Mouse (Mus musculus) retina, embryonic 14.5 days (tissue): Measurements from ENCODE around the gene Clip1.

Source experiments
- DNase-seq: peaks from one replicate; pipeline ENCODE4 v3.0.0-alpha.2; 2015; ENCODE audit warnings: low spot score

Clip1 gene

GRCm38 (mm10) chr5:123602174-123602573 is 82.2 kb downstream of the Clip1 start:
- DNase-seq, result no peak

DNA sequence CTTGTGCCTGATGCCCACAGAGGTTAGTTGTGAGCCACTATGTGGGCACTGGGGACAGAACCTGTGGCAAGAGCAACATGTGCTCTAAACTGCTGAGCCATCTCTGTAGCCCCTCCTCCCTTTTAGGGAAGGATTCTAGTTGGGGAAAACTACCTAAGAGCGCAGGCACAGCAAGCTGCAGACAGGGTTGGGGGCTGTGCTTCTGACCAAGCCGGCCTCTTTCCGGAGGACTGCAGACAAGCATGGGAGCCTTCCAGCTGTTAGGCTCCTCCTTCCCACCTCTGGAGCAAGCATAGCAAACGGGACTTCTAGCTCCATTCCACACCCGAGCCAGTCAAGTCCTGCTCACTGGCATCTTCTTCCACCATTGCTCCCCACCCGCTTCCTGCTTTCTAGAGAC is 85.1 kb downstream of the Clip1 start:
- DNase-seq, result no peak

GRCm38 (mm10) chr5:123593622-123594280 is 90.7 kb downstream of the Clip1 start:
- no peak for DNase-seq

GRCm38 (mm10) chr5:123580043-123580442 is 104.4 kb downstream of the Clip1 start:
- DNase-seq, result no peak

DNA sequence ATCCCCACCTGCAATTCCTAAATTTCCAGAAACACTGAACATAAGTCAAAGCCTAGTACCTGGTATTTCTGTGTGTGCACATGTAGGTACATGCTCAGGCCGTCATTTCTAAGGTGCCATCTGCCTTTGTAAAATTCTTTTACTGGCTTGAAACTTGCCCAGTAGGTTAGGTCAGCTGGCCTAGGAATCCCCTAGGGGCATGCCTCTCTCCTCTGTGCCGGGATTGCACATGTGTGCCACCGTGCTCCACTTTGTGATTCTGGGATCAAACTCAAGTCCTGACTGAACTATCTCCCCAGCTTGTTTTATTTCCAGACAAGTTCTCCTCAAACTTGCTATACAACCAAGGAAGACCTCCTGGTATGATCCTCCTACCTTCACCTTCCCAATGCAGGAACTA is 107.7 kb downstream of the Clip1 start:
- DNase-seq, result no peak

- no peak for DNase-seq
Observed at GRCm38 (mm10) chr5:123573362-123573761, 111.1 kb downstream of the Clip1 start.

- peak; percentile 98 for DNase-seq
Observed at GRCm38 (mm10) chr5:123572357-123573186, 111.8 kb downstream of the Clip1 start, which contains the start of gene Vps33a. Vps33a (minus strand) TSS chr5:123573038.

- no peak for DNase-seq
Observed at GRCm38 (mm10) chr5:123561128-123561527, 123.3 kb downstream of the Clip1 start.

GRCm38 (mm10) chr5:123559588-123559987 is 124.8 kb downstream of the Clip1 start:
- DNase-seq, result no peak

- no peak for DNase-seq
Observed at GRCm38 (mm10) chr5:123556451-123556850, 128.0 kb downstream of the Clip1 start.

- DNase-seq, result no peak
Observed at GRCm38 (mm10) chr5:123555693-123556092, 128.7 kb downstream of the Clip1 start.

DNA sequence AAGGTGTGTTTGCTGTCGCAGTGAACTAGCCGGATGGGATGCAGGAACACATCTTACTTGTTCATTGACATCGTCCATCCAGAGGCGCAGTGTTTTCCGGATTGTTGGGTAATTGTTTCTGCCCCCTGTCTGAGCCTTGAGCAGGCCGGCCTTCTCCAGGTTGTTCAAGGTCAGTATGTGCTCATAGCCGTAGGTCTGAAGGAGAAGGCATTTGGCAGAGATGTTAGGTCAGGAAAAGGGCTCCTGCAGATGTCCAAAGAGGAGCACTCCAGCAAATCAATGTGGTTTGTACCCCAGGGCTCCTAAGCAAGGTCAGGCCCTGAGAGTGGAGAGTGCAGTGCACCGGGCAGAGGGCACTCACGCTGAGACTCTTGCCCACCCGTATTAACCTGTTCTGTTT is 150.6 kb downstream of the Clip1 start:
- DNase-seq, result no peak

DNA sequence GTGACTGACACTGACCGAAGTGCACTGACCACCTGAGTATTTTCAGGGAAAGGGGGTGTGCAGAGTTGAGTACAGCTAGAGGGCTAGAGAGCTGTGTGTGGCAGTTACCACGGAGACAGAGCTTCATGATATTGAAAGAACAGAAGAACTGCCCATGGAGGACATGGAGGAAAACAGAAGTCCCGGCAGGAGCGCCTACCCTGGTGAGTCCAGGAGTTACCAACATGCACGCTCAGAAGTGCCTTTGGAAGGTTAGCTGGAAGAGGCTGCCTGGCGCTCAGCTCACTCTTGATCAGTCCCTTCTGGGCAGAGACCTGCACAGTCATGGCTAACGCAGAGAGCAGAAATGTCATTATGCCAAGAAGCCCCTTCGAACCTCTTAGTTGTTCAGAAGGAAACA is 154.4 kb downstream of the Clip1 start:
- DNase-seq, result no peak

DNA sequence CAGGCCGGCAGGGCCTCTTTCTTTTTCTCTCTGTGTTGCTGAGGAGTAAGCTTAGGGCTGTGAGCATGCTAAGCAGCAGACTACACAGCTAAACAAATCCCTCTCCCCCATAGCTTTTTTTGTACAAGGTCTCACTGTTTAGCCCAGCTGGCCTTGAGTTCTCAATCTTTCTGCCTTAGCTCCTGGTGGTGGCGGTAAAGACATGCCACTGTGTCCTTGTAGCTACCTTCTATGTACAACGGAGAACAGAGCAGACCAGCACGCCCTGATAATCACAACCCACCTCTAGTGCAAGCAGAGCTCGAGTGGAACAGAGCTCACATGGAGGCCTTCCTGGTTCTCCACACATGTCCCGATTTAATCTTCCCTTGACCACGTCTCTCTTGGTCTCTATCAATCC is 155.8 kb downstream of the Clip1 start:
- no peak for DNase-seq
